Mouse (Mus musculus) bone marrow, adult 2 months (tissue): ENCODE results near the gene Lrrc28. TPM values are rescaled to one million over a fixed set of nuclear protein-coding genes. Genes with fewer than 3 reads are reported as not detected.

Experiments used
- H3K27ac ChIP-seq: fragments of 200-500 bp; 2 replicates; pipeline ENCODE4 v1.5.1; 2012; ENCODE audit warnings: low read depth, mild to moderate bottlenecking, control low read depth, inconsistent platforms, low read length; ENCODE audit not compliant: control insufficient read depth, poor library complexity, insufficient read depth
- H3K4me1 ChIP-seq: fragments of 200-500 bp; 2 replicates; pipeline ENCODE4 v1.6.1; 2011; ENCODE audit warnings: low read length; ENCODE audit not compliant: control insufficient read depth, insufficient read depth
- H3K4me3 ChIP-seq: fragments of 200-500 bp; replicated peaks from 2 replicates; pipeline ENCODE3; 2011; ENCODE audit warnings: mild to moderate bottlenecking, low read depth, low read length, control low read depth; ENCODE audit not compliant: control insufficient read depth
- CTCF ChIP-seq: fragments of 200-500 bp; IDR thresholded peaks from 2 replicates; pipeline ENCODE4 v1.5.1; 2011; ENCODE audit warnings: low read length, control low read depth; ENCODE audit not compliant: control insufficient read depth, insufficient read depth
- POLR2A ChIP-seq: fragments of 200-500 bp; IDR thresholded peaks from 2 replicates; pipeline ENCODE4 v1.6.1; 2011; ENCODE audit warnings: low read depth, mild to moderate bottlenecking, control low read depth, low read length, borderline replicate concordance; ENCODE audit not compliant: control insufficient read depth
- WGBS: fragments of 180-500 bp; shearing (Covaris S2); methylation state at CpG from one replicate; pipeline ENCODE4 v1.1.7; 2018; 5-methylcytosine and 5-hydroxymethylcytosine counted together
- polyA plus RNA-seq: library from polyadenylated mRNA; stranded (reverse); fragments of >200 nt; gene quantifications from 2 replicates; pipeline ENCODE4 v1.2.4, GENCODE M21; 2011; ENCODE audit warnings: low replicate concordance; ENCODE audit not compliant: missing spikeins, insufficient read depth, insufficient read length

The Lrrc28 gene
- polyA plus RNA-seq, 1 experiment, result 6.8 TPM

GRCm38 (mm10) chr7:67513656-67514055 is 131.4 kb downstream of the Lrrc28 start:
- H3K27ac ChIP-seq, result no peak overlapping the region
- H3K4me1 ChIP-seq, result no peaks in the 10 kb centered on the region
- H3K4me3 ChIP-seq, result no peak overlapping the region
- WGBS, result 69% methylated on average over 4 of the region's 4 CpGs
- no peak for TF ChIP-seq CTCF
- no peak for TF ChIP-seq POLR2A

GRCm38 (mm10) chr7:67511606-67512005 is 133.5 kb downstream of the Lrrc28 start:
- TF ChIP-seq CTCF (no peak), POLR2A (no peak)
- Histone ChIP-seq H3K27ac (no peak overlapping the region), H3K4me3 (no peak overlapping the region), H3K4me1 (no peaks in the 10 kb centered on the region; the same call in 1 of the 2 replicates)
- WGBS, result 82% methylated on average over 7 of the region's 7 CpGs

- 15% methylated on average over 7 of the region's 7 CpGs for WGBS
- no peak overlapping the region for H3K4me3 ChIP-seq
- TF ChIP-seq CTCF (no peak), POLR2A (no peak)
- H3K27ac ChIP-seq, result no peak overlapping the region
- H3K4me1 ChIP-seq, result no peaks in the 10 kb centered on the region; the same call in 1 of the 2 replicates
Observed at GRCm38 (mm10) chr7:67503281-67504010, 141.6 kb downstream of the Lrrc28 start.

GRCm38 (mm10) chr7:67502631-67503030 is 142.4 kb downstream of the Lrrc28 start:
- no peak for TF ChIP-seq POLR2A
- no peak for TF ChIP-seq CTCF
- no peak overlapping the region for H3K4me3 ChIP-seq
- H3K27ac ChIP-seq, result no peak overlapping the region
- H3K4me1 ChIP-seq, result no peaks in the 10 kb centered on the region
- 73% methylated on average over 4 of the region's 4 CpGs for WGBS

GRCm38 (mm10) chr7:67500878-67501277 is 144.2 kb downstream of the Lrrc28 start:
- 70% methylated on average over 5 of the region's 5 CpGs for WGBS
- Histone ChIP-seq H3K4me3 (no peak overlapping the region), H3K4me1 (no peaks in the 10 kb centered on the region), H3K27ac (no peak overlapping the region)
- TF ChIP-seq CTCF (no peak), POLR2A (no peak)

- H3K4me3 ChIP-seq, result no peak overlapping the region
- no peak overlapping the region for H3K27ac ChIP-seq
- WGBS, result 30% methylated on average over 11 of the region's 11 CpGs
- TF ChIP-seq CTCF, result 0 out of 2 replicates have a peak, but pooled peaks have one; percentile 12
- TF ChIP-seq POLR2A, result no peak
- H3K4me1 ChIP-seq, result no peaks in the 10 kb centered on the region
Observed at GRCm38 (mm10) chr7:67500076-67500828, 144.8 kb downstream of the Lrrc28 start.

GRCm38 (mm10) chr7:67499516-67499915 is 145.6 kb downstream of the Lrrc28 start:
- no peak for TF ChIP-seq CTCF
- no peak for TF ChIP-seq POLR2A
- 80% methylated on average over 7 of the region's 7 CpGs for WGBS
- Histone ChIP-seq H3K27ac (no peak overlapping the region), H3K4me3 (no peak overlapping the region), H3K4me1 (no peaks in the 10 kb centered on the region)
